Mouse (Mus musculus): ENCODE measurements around the gene Zfp280c. TPM values are rescaled to one million over a fixed set of nuclear protein-coding genes. Genes with fewer than 3 reads are reported as not detected.

The Zfp280c gene
- polyA plus RNA-seq, 2 experiments: 2.1 to 5.2 TPM

- Histone ChIP-seq H3K36me3 (replicated peaks; ENCODE audit: control insufficient read depth, insufficient read depth, low read depth) (no peaks in the 10 kb centered on the region), H3K4me3 (ENCODE audit: insufficient read depth in 1 of 2, low read depth in 2 of 2, low read length in 2 of 2) (no peak overlapping the region), H3K9me3 (ENCODE audit: control insufficient read depth, low read length) (no peaks in the 10 kb centered on the region), H3K27ac (no peak overlapping the region), H3K4me2 (ENCODE audit: low read depth) (no peak overlapping the region), H3K27me3 (ENCODE audit: control insufficient read depth, insufficient read depth, low read length) (peaks cover 4% of the 10 kb centered on the region; the same call in 1 of the 2 replicates), H3K9ac (replicated peaks) (no peak overlapping the region), H3K4me1 (replicated peaks; ENCODE audit: control insufficient read depth in 2 of 2, insufficient read depth in 2 of 2, low read length in 1 of 2) (no peaks in the 10 kb centered on the region)
- DNase-seq (ENCODE audit: low read depth in 3 of 3, low spot score in 3 of 3) (no peak), ATAC-seq (ENCODE audit: insufficient read depth) (no peak)
- TF ChIP-seq CTCF (IDR thresholded peaks at IDR 0.05; ENCODE audit: low read depth): no peak
- TF ChIP-seq EP300 (IDR thresholded peaks at IDR 0.05; ENCODE audit: low read depth): no peak
- 67% methylated on average over 3 of the region's 3 CpGs for WGBS (ENCODE audit: insufficient replicate concordance)
These were observed 72.7 kb downstream of the Zfp280c start for GRCm38 (mm10) chrX:48521651-48522050.

- TF ChIP-seq CTCF (IDR thresholded peaks at IDR 0.05; ENCODE audit: low read depth) (no peak), EP300 (IDR thresholded peaks at IDR 0.05; ENCODE audit: low read depth) (no peak)
- no peak for ATAC-seq (ENCODE audit: insufficient read depth)
These were observed 74.7 kb downstream of the Zfp280c start for GRCm38 (mm10) chrX:48519549-48520085.

GRCm38 (mm10) chrX:48518808-48519548 lies 75.3 kb downstream of the Zfp280c start, which contains the start of gene Rab33a:
TSS of gene Rab33a (plus strand) at chrX:48519285.
- no peak for TF ChIP-seq EP300 (IDR thresholded peaks at IDR 0.05; ENCODE audit: low read depth)
- TF ChIP-seq CTCF (IDR thresholded peaks at IDR 0.05; ENCODE audit: low read depth): no peak
- WGBS (ENCODE audit: insufficient replicate concordance): 18% methylated on average over 31 of the region's 33 CpGs
- H3K27me3 ChIP-seq (ENCODE audit: control insufficient read depth, insufficient read depth, low read length): peaks cover 4% of the 10 kb centered on the region; the same call in 1 of the 2 replicates
- no peaks in the 10 kb centered on the region for H3K4me1 ChIP-seq (replicated peaks; ENCODE audit: control insufficient read depth in 2 of 2, insufficient read depth in 2 of 2, low read length in 1 of 2)
- ATAC-seq (ENCODE audit: insufficient read depth) (no peak), DNase-seq (ENCODE audit: low read depth in 3 of 3, low spot score in 3 of 3) (no peak)
- peak within 1 kb of the TSS; percentile 28 to 45 for H3K4me3 ChIP-seq (ENCODE audit: insufficient read depth in 1 of 2, low read depth in 2 of 2, low read length in 2 of 2)
- no peak within 1 kb of the TSS for H3K9ac ChIP-seq (replicated peaks)
- H3K36me3 ChIP-seq (replicated peaks; ENCODE audit: control insufficient read depth, insufficient read depth, low read depth): no peaks in the 10 kb centered on the region
- H3K9me3 ChIP-seq (ENCODE audit: control insufficient read depth, low read length): no peaks in the 10 kb centered on the region
- no peak within 1 kb of the TSS for H3K27ac ChIP-seq
- peak within 1 kb of the TSS; percentile 60 for H3K4me2 ChIP-seq (ENCODE audit: low read depth)

More at GRCm38 (mm10) chrX:48519549-48520085, 74.7 kb downstream of the Zfp280c start:
- 20% methylated on average over 20 of the region's 20 CpGs for WGBS (ENCODE audit: insufficient replicate concordance)
- H3K9ac ChIP-seq (replicated peaks): no peak overlapping the region
- peak overlapping the region; percentile 28 to 45 for H3K4me3 ChIP-seq (ENCODE audit: insufficient read depth in 1 of 2, low read depth in 2 of 2, low read length in 2 of 2)
- H3K4me1 ChIP-seq (replicated peaks; ENCODE audit: control insufficient read depth in 2 of 2, insufficient read depth in 2 of 2, low read length in 1 of 2): no peaks in the 10 kb centered on the region
- H3K27me3 ChIP-seq (ENCODE audit: control insufficient read depth, insufficient read depth, low read length): peaks cover 4% of the 10 kb centered on the region; the same call in 1 of the 2 replicates
- H3K27ac ChIP-seq: no peak overlapping the region
- H3K4me2 ChIP-seq (ENCODE audit: low read depth): peak overlapping the region; percentile 60
- no peak for DNase-seq (ENCODE audit: low read depth in 3 of 3, low spot score in 3 of 3)
- no peaks in the 10 kb centered on the region for H3K9me3 ChIP-seq (ENCODE audit: control insufficient read depth, low read length)
- no peaks in the 10 kb centered on the region for H3K36me3 ChIP-seq (replicated peaks; ENCODE audit: control insufficient read depth, insufficient read depth, low read depth)

GRCm38 (mm10) chrX:48518211-48518807 lies 76.0 kb downstream of the Zfp280c start:
- peak overlapping the region in 1 of 2 experiments; percentile 45; a peak in 2 of 4 replicates for H3K4me3 ChIP-seq (ENCODE audit: insufficient read depth in 1 of 2, low read depth in 2 of 2, low read length in 2 of 2)
- no peak overlapping the region for H3K9ac ChIP-seq (replicated peaks)
- no peak for DNase-seq (ENCODE audit: low read depth in 3 of 3, low spot score in 3 of 3)
- no peaks in the 10 kb centered on the region for H3K4me1 ChIP-seq (replicated peaks; ENCODE audit: control insufficient read depth in 2 of 2, insufficient read depth in 2 of 2, low read length in 1 of 2)
- ATAC-seq (ENCODE audit: insufficient read depth): no peak
- H3K9me3 ChIP-seq (ENCODE audit: control insufficient read depth, low read length): no peaks in the 10 kb centered on the region
- 27% methylated on average over 15 of the region's 15 CpGs for WGBS (ENCODE audit: insufficient replicate concordance)
- no peak overlapping the region for H3K27ac ChIP-seq
- H3K36me3 ChIP-seq (replicated peaks; ENCODE audit: control insufficient read depth, insufficient read depth, low read depth): no peaks in the 10 kb centered on the region
- H3K27me3 ChIP-seq (ENCODE audit: control insufficient read depth, insufficient read depth, low read length): peaks cover 4% of the 10 kb centered on the region; the same call in 1 of the 2 replicates
- H3K4me2 ChIP-seq (ENCODE audit: low read depth): peak overlapping the region; percentile 60
- no peak for TF ChIP-seq CTCF (IDR thresholded peaks at IDR 0.05; ENCODE audit: low read depth)
- TF ChIP-seq EP300 (IDR thresholded peaks at IDR 0.05; ENCODE audit: low read depth): no peak

- Histone ChIP-seq H3K9me3 (ENCODE audit: control insufficient read depth, low read length) (no peaks in the 10 kb centered on the region), H3K4me3 (ENCODE audit: insufficient read depth in 1 of 2, low read depth in 2 of 2, low read length in 2 of 2) (peak overlapping the region; percentile 44 to 67), H3K4me2 (ENCODE audit: low read depth) (peak overlapping the region; percentile 63), H3K4me1 (replicated peaks; ENCODE audit: control insufficient read depth in 2 of 2, insufficient read depth in 2 of 2, low read length in 1 of 2) (peaks cover 0 to 4% of the 10 kb centered on the region in 2 experiments; a peak in 1 of 4 replicates), H3K9ac (replicated peaks) (peak overlapping the region; percentile 16; the same call in 1 of the 2 replicates), H3K36me3 (replicated peaks; ENCODE audit: control insufficient read depth, insufficient read depth, low read depth) (no peaks in the 10 kb centered on the region), H3K27ac (no peak overlapping the region), H3K27me3 (ENCODE audit: control insufficient read depth, insufficient read depth, low read length) (no peaks in the 10 kb centered on the region)
- 10% methylated on average over 13 of the region's 13 CpGs for WGBS (ENCODE audit: insufficient replicate concordance)
- ATAC-seq (ENCODE audit: insufficient read depth): peak; percentile 34; the same call in 1 of the 2 replicates
- TF ChIP-seq EP300 (IDR thresholded peaks at IDR 0.05; ENCODE audit: low read depth) (no peak), CTCF (IDR thresholded peaks at IDR 0.05; ENCODE audit: low read depth) (no peak)
- peak; percentile 22 to 39 (median 24) for DNase-seq (ENCODE audit: low read depth in 3 of 3, low spot score in 3 of 3)
These were observed 80.5 kb downstream of the Zfp280c start for GRCm38 (mm10) chrX:48513824-48514223.

Data from liver, embryonic 14.5 days (tissue).